Comparison of ENCODE assay signal across 13 mouse cellular contexts in the genomic region with DNA sequence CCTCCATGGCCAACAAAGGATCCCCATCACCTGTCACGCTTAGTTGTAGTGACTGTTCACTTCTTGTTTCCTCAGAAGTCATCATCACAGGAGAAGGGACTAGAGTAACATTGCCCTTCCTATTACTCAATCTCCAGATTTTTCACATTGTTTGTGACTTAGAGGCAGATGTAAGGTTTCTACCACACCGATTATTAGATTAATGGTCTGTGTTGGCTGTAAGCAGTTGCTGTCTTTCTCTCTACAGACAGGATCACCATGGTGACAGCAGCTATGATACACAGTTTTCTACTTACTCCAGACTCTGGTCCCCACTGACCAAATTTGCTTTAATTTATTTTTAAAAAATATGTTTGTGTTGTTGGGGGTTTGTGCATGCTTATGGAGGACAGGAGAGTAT.
"Had no signal": no experiment of that assay in that cellular context is flagged by ENCODE, and none has a peak within 500 bp of the region (broad histone marks: within the 10 kb centered on the region; RNA-seq: fewer than 3 reads in every experiment).

No protein-coding gene starts in this region.

- H3K4me1 ChIP-seq: liver, embryonic 13.5 days; midbrain, embryonic 10.5 days; midbrain, embryonic 13.5 days; neural tube, embryonic 13.5 days had no signal

- ATAC-seq: midbrain, embryonic 13.5 days; midbrain, embryonic 16.5 days had no signal

- H3K9ac ChIP-seq: intestine, embryonic 15.5 days; liver, embryonic 13.5 days; midbrain, embryonic 13.5 days; neural tube, embryonic 13.5 days had no signal

- H3K27me3 ChIP-seq: intestine, embryonic 15.5 days; liver, embryonic 13.5 days; megakaryocyte, embryonic 14.5 days; midbrain, embryonic 13.5 days; neural tube, embryonic 13.5 days had no signal

- H3K36me3 ChIP-seq: intestine, embryonic 15.5 days; liver, embryonic 13.5 days; midbrain, embryonic 10.5 days; midbrain, embryonic 13.5 days; neural tube, embryonic 13.5 days had no signal

- H3K27ac ChIP-seq: intestine, embryonic 15.5 days; left cerebral cortex, adult 2 months; liver, embryonic 13.5 days; macrophage; midbrain, embryonic 10.5 days; midbrain, embryonic 13.5 days; neural tube, embryonic 13.5 days had no signal

- H3K4me3 ChIP-seq: intestine, embryonic 15.5 days; left cerebral cortex, adult 2 months; liver, embryonic 13.5 days; megakaryocyte, embryonic 14.5 days; midbrain, embryonic 10.5 days; midbrain, embryonic 13.5 days; myocyte; neural tube, embryonic 13.5 days had no signal

- DNase-seq: layer of hippocampus, postnatal 36 days; liver, embryonic 13.5 days; thymus, adult 18-20 months; thymus, postnatal 36 days had no signal

- H3K4me2 ChIP-seq: intestine, embryonic 15.5 days; liver, embryonic 13.5 days; midbrain, embryonic 13.5 days; neural tube, embryonic 13.5 days had no signal

- H3K9me3 ChIP-seq: intestine, embryonic 15.5 days; liver, embryonic 13.5 days; megakaryocyte, embryonic 14.5 days; midbrain, embryonic 10.5 days; midbrain, embryonic 13.5 days; neural tube, embryonic 13.5 days had no signal
